Mouse (Mus musculus) olfactory bulb, adult 2 months (tissue): ENCODE results near the gene Bcam. TPM values are rescaled to one million over a fixed set of nuclear protein-coding genes. Genes with fewer than 3 reads are reported as not detected.

Experiments
- H3K27ac ChIP-seq: fragments of 200-500 bp; 2 replicates; pipeline ENCODE4 v1.5.1; 2012; ENCODE audit warnings: low read depth, low read length; ENCODE audit not compliant: insufficient read depth
- H3K4me1 ChIP-seq: fragments of 200-500 bp; 2 replicates; pipeline ENCODE4 v1.6.1; 2012; ENCODE audit warnings: low read length; ENCODE audit not compliant: control insufficient read depth, insufficient read depth
- H3K4me3 ChIP-seq: fragments of 200-500 bp; 2 replicates; pipeline ENCODE4 v1.5.1; 2012; ENCODE audit warnings: mild to moderate bottlenecking, low read depth, low read length, moderate library complexity; ENCODE audit not compliant: insufficient read depth
- CTCF ChIP-seq: fragments of 200-500 bp; IDR thresholded peaks from 2 replicates; pipeline ENCODE4 v1.5.1; 2012; ENCODE audit warnings: low read depth, mild to moderate bottlenecking, low read length, moderate library complexity; ENCODE audit not compliant: insufficient read depth
- POLR2A ChIP-seq: fragments of 200-500 bp; IDR thresholded peaks from 2 replicates; pipeline ENCODE4 v1.6.1; 2012; ENCODE audit warnings: mild to moderate bottlenecking, low read depth, low read length, moderate library complexity; ENCODE audit not compliant: insufficient read depth
- WGBS: fragments of 180-500 bp; shearing (Covaris S2); methylation state at CpG from one replicate; pipeline ENCODE4 v1.1.7; 2018; 5-methylcytosine and 5-hydroxymethylcytosine counted together
- polyA plus RNA-seq: library from polyadenylated mRNA; stranded (reverse); fragments of >200 nt; gene quantifications from 2 replicates; pipeline ENCODE4 v1.2.4, GENCODE M21; 2012; ENCODE audit warnings: low replicate concordance; ENCODE audit not compliant: missing spikeins, insufficient read depth, insufficient read length

Bcam gene
- polyA plus RNA-seq, 1 experiment, result not detected

GRCm38 (mm10) chr7:19789904-19790347 is 19.1 kb upstream of the Bcam start:
- no peak for TF ChIP-seq POLR2A
- TF ChIP-seq CTCF, result peak; percentile 92
- under 1% methylated on average over 19 of the region's 19 CpGs for WGBS
- Histone ChIP-seq H3K4me3 (peak overlapping the region; percentile 34), H3K4me1 (no peaks in the 10 kb centered on the region), H3K27ac (no peak overlapping the region)

DNA sequence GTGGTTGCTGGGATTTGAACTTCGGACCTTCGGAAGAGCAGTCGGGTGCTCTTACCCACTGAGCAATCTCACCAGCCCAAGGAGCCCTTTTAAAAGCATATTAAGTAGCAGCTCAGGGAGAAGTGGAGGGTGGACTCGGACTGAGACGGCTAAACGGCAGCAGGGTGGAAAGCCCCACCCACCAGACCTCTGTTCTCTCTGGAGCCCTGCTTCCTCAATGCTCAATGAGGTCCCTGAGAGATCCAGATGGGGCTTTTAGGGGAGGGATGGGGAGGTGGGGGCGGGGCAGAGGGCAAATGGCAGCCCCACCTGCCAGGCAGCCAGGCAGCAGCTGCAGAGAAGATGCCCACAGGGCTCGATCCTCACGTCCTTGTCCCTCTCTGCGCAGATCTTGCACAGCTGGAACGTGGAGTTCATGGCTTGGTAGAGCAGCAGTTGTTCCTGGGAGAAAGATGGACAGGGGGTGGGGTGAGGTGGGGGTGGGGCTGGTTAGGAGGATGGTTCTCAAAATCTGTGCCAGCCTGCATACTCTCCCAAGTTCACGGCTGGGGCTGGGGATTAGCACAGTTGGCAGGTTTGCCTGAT is 15.2 kb upstream of the Bcam start:
- no peak overlapping the region for H3K27ac ChIP-seq
- WGBS, result 43% methylated on average over 12 of the region's 12 CpGs

GRCm38 (mm10) chr7:19784764-19785535 is 14.1 kb upstream of the Bcam start:
- TF ChIP-seq CTCF (no peak), POLR2A (no peak)
- H3K27ac ChIP-seq, result no peak overlapping the region
- WGBS, result 55% methylated on average over 11 of the region's 11 CpGs
- H3K4me3 ChIP-seq, result no peak overlapping the region
- no peaks in the 10 kb centered on the region for H3K4me1 ChIP-seq

More for the DNA sequence above, 15.2 kb upstream of the Bcam start:
- no peak for TF ChIP-seq POLR2A
- Histone ChIP-seq H3K4me1 (no peaks in the 10 kb centered on the region), H3K4me3 (no peak overlapping the region)

DNA sequence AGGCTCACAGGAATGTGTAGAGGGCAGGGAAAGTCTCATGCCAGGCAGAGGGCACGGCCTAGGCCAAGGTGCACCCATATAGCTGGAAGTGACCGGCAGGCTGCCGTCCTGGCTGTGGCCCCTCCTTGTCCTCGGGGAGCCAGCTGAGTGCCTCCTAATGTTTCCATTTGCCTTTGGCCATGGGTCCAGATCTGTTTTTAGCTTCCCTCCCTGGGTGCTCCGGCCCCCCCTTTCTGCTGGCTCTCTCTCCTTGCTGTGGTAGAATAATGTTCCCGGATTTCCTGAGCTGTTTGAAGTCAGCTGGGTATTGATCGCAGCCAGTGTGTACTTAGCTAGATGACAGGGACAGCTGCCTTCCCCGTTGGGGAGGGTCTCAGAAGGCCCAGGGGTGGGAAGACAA is 12.8 kb upstream of the Bcam start:
- 71% methylated on average over 8 of the region's 8 CpGs for WGBS
- TF ChIP-seq CTCF, result no peak
- no peak for TF ChIP-seq POLR2A
- Histone ChIP-seq H3K4me3 (no peak overlapping the region), H3K4me1 (no peaks in the 10 kb centered on the region), H3K27ac (no peak overlapping the region)

- Histone ChIP-seq H3K4me3 (no peak overlapping the region), H3K4me1 (no peaks in the 10 kb centered on the region), H3K27ac (no peak overlapping the region)
- TF ChIP-seq POLR2A (no peak), CTCF (no peak)
- WGBS, result 94% methylated on average over 4 of the region's 4 CpGs
Observed at GRCm38 (mm10) chr7:19782645-19783044, 11.8 kb upstream of the Bcam start.

DNA sequence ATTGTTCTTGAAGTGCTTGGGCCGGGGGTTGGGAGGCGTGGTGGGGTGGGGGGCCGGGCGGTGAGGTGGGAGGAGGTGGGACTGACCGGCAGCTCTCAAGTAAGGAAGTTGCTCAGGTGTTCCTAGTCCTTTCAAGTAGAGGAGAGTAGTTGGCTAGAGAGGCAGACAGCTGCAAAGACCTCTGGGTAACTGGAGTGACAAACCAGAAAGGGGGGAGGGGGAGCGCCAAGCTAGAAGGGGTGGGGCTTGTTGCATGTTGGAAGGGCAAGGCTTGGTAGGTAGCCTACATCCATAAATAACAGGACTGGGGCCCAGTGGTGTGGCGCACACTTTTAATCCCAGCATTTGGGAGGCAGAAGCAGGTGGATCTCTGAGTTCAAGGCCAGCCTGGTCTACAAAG is 10.9 kb upstream of the Bcam start:
- Histone ChIP-seq H3K27ac (no peak overlapping the region), H3K4me3 (no peak overlapping the region), H3K4me1 (no peaks in the 10 kb centered on the region)
- TF ChIP-seq POLR2A, result no peak
- TF ChIP-seq CTCF, result no peak
- 92% methylated on average over 7 of the region's 7 CpGs for WGBS

GRCm38 (mm10) chr7:19779903-19780302 is 9.1 kb upstream of the Bcam start:
- 82% methylated on average over 4 of the region's 4 CpGs for WGBS
- H3K27ac ChIP-seq, result no peak overlapping the region
- TF ChIP-seq POLR2A (no peak), CTCF (0 out of 2 replicates have a peak, but pooled peaks have one; percentile 11)
- H3K4me3 ChIP-seq, result no peak overlapping the region
- H3K4me1 ChIP-seq, result no peaks in the 10 kb centered on the region

DNA sequence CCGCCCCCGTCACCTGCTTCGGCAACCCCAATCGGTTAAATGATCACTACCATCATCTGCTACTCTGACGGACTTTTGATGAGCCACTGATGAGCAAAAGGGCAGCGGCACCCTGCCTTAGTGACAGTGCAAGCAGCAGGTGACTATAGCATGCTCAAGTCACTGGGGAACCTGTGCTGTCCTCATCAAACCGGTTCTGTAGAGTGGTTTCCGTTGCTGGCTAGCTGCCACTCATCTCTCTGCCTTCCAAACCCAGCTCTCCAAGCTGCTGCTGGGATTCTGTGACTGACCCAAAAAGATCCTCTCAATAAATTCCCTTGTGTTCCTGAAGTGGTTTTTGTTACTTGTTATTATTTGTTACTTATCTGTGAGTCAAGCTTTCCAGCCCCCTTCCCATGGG is 7.8 kb upstream of the Bcam start:
- TF ChIP-seq POLR2A, result no peak
- TF ChIP-seq CTCF, result no peak
- 82% methylated on average over 8 of the region's 8 CpGs for WGBS

DNA sequence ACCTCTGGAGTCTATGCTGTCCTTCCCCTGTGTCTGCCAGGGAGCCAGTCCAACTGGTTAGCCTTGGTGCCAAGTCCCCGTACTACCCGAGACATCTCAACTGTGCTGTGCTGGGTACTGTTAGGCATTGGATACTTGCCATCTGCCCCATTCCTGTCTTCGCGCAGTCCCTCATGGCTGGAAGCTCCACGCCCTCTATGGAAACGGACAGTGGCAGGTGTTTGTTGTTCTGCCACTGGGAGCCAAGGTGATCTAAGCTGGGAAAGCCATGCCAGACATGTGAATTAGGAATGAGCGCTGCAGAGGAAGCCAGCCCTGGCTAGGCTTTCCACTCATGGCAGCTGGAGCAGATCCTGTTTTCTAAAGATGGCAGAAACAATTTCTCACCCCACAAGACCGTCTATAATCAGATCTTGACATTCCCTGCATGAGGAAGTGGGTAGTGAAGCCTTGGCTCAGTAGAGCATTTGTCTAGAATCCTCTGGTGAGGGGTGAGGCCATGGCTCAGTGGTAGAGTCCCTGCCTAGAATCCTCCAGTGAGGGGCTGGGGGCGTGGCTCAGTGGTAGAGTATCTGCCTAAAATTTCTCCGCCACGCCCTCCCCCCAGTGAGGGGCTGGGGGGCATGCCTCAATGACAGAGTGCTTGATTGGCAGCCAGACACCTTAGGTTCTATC is 6.4 kb upstream of the Bcam start:
- WGBS, result 75% methylated on average over 11 of the region's 11 CpGs

More for the DNA sequence above, 7.8 kb upstream of the Bcam start:
- no peak overlapping the region for H3K4me3 ChIP-seq
- H3K4me1 ChIP-seq, result no peaks in the 10 kb centered on the region
- H3K27ac ChIP-seq, result no peak overlapping the region

More for the DNA sequence above, 6.4 kb upstream of the Bcam start:
- TF ChIP-seq CTCF (no peak), POLR2A (no peak)
- Histone ChIP-seq H3K4me1 (no peaks in the 10 kb centered on the region), H3K27ac (no peak overlapping the region), H3K4me3 (no peak overlapping the region)
